Mouse (Mus musculus): ENCODE measurements around the gene Itih3.

The Itih3 gene

DNA sequence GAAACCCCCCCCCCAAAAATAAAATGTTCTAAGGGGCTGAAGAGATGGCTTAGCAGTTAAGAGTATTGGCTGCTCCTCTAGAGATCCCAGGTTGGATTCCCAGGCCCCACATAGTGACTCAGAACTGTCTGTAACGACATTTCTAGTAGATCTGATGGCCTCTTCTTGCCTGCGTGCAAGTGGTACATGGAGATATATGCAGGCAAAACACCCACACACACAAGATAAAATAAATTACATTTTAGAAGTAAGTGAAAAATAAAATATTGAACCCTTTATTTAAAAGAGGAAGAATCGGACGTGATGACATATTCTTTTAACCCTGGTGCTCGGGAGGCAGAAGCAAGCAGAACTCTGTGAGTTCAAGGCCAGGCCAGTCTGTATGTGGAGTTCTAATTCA is 20.9 kb downstream of the Itih3 start:
- no peak for DNase-seq (ENCODE audit: low read depth, low spot score)

DNA sequence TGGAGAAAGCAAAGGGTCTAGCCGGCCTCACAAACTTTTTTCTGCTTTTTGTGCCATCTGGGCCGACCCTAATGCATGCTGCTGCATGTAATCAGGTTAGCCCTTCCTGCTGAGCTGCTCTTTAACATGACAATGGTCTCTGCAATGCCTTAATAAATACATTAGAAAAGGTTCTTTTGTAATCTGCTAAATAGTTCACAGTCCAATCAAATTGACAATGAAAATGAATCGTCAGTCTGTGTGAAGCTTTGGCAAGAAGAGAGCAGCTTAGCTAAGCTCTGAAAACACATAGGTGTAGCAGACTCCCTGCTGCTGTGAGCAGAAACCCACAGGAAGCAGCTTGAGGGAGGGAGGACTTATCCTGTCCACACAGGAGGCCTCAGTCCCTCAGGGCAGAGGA is 23.6 kb downstream of the Itih3 start:
- DNase-seq (ENCODE audit: low read depth, low spot score), result no peak

DNA sequence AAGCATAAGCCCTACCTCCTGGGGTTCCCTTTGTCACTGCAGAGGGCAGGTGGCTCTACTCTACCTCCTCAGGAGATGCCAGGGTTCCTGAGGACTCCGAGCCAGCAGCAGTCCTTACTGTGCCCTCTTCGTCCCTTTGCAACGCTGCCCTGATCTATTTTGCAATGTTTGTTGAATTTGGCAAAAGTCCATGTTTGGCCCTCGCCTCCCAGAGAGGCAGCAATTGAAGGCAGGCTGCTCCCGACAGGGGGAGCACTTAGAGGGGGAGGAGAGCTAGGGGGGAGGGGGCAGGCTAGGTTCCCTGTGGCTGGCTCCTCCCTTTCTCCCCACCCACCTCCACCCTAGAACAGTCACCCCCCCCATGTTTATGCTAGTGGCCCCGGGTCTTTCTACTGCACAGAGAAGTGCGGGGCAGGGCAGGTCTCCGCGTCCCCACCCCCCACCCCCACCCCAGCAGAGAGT is 35.3 kb downstream of the Itih3 start:
- no peak for DNase-seq (ENCODE audit: low read depth, low spot score)

DNA sequence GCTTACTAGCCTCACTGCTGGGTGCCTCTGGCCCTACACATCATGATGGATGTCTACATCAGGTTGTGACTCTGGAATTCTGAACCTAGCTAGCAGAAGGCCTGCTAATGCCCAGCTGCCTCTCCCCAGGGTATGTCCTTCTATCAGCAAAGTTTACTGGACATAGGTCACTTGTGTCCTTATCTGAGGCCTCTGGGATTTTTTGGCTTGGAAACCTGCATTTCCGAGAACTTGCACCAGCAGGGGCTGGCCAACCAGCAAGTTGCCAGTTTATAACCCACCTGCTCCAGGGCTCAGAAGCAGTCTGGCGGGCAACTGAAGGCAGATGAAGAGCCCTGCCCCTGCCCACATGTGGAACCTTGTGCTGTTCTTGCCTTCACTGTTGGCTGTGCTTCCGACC is 37.4 kb downstream of the Itih3 start, which contains the start of gene Itih4:
Itih4 (plus strand) TSS at position 273 of the 400 bp plus-strand sequence.
- DNase-seq (ENCODE audit: low read depth, low spot score), result no peak

DNA sequence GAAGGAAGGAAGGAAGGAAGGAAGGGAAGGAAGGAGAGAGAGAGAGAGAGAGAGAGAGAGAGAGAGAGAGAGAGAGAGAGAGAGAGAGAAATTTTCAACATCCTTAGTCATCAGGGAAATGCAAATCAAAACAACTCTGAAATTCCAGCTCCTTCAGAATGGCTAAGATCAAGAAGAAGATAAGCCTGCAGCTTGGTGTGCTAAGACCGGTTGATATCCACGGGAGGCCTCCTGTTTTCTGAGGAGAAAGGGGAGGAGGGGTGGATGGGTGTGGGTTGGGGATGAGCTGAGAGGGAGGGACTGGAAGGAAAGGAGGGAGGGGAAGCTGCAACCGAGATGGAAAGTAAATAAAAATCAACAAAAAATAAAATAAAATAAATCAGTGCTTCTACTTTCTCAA is 38.3 kb downstream of the Itih3 start:
- no peak for DNase-seq (ENCODE audit: low read depth, low spot score)

DNA sequence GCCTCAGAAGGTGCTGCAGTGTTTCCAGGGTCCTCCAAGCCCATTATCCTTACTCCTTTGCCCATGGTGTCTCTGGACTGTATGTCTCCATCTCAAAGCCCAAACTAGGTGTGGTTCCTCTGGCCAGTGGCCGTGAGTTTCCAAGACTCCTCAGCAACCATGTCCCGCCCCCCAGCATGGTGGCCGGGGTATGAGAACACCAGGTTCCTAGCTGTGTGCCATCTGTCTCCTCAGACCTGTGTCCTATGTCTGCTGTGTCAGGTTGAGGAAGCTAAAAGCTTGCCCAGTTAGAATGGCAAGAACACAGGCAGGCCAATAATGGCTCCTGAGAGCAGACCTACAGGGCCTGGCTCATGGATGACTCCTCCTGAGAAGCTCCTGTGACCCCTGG is 41.8 kb downstream of the Itih3 start:
- no peak for DNase-seq (ENCODE audit: low read depth, low spot score)

DNA sequence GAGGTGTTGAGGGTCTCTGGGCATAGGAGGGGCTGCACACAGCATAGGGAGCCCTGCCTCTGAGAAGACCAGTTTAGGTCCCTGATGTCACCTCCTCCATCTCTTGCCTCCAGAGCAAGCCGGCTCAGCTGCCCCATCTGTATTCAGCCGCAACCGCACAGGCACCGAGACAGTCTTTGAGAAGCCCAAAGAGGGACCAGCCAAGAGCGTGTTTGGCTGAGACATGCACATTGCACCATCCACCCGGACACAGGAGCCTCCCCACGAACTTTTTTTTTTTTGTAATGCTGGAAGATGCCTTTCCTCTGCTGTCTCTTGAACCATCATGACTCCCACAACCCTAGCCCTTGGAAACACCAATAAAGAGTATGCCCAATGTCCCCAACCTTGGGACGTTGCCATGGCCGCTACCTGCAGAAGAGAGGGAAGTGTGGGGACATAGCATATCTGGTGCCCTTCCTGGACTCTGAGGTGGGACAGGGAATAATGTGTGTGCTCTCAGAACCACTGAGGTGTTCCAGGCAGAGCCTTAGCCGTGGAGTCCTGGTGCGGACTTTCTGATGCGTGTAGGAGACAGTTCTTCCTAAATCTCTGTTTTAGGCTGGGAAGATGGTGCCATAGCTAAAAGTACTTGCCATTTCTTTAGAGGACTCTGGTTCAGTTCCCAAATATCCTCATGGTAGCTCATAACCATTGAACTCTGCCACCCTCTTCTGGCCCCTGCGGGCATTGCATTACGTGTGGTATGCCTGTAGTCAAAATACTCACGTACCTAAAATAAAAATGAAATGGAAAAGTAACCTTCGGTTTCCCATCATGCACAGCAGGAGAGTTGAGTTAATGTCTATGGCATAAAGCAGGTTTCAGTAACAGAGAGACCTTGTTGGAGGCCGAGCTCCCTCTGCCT is 42.5 kb downstream of the Itih3 start:
- no peak for DNase-seq (ENCODE audit: low read depth, low spot score)

DNA sequence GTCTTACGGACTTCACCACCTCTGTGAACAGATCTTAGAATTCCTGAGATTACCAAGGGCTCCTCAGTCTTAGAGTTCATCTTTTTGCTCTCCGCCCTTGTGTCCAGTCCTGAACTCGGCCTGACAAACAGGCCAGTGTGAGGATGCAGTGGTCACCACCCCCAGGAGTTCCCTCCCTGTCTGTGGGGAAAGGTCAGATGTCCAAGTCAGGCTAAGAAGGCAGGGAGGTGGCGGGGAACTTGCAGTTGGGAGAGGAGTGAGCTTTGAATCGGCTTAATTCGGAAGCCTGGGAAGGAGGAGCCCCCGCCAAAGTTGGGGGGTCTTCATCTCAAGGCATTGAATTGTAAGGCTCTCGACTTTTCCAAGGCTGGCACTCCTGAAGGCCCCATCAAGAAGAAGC is 43.3 kb downstream of the Itih3 start:
- DNase-seq (ENCODE audit: low read depth, low spot score), result no peak

DNA sequence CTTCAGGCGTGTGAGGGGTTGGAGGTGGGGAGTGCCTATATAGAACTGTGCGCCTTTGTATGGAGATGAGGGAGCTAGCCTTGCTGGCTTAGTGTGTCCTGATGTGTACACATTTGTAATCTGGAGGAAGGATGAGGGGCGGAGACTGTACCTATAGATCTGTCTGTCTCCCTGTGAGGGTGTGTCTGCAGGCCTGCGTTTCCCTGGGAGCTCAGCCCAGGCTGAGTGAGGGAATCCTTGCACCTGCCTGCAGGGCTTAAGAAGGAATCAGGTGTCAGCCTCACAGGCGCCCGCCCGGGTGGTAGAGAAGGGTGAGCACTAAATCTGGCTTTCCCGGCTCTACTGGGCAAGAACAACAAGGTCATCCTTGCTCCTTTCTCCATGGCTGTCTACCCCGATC is 43.8 kb downstream of the Itih3 start:
- no peak for DNase-seq (ENCODE audit: low read depth, low spot score)

DNA sequence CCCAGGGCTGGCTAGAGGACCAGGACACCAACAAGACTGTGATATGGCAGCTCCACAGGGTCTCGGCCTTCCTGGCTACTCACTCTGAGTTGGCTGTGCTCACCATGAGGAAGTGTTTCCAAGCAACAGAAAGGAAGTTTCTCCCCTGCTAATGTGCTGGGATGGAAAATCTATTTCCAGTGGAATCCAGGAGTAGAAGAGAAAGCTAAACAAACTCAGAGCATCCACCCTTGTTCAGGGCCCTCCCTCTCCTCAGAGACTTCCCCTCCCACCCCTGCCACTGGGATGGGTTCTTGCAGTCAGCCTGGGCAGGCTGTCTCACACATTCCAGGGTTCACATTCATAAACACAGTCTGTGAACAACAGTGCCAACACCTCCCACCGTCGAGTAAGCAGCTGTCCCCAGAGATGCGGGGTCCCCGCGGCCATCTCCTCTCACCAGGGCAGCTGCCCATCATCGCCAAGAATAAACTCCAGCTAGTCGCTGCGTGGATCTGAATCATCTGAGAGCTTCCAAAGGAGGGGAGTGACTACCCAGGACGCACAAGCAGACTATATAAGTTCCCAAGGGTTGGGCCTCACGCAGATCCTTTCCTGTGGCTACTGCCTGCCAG is 44.5 kb downstream of the Itih3 start, which contains the start of gene Mustn1:
Mustn1 (plus strand) TSS at position 243 of the 614 bp plus-strand sequence.
- no peak for DNase-seq (ENCODE audit: low read depth, low spot score)

DNA sequence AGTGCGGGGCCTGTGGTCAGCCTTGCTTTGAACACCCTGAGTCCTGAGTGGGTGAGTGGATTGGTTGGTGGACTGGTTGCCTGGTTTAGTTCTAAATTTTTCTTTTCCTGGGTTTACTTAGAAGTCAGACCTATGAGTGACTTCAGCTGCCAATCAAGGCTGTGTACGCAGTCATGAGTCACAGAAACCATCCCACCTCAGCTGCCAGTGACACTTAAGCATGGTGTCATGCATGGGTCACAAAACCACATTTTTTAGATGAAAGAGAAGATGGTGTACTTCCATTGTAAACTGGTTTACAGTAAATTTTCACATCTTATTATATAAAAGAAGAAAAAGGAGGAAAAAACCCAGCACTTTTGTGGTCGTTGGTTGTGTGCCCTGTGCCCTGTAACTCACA is 45.7 kb downstream of the Itih3 start:
- DNase-seq (ENCODE audit: low read depth, low spot score), result no peak

DNA sequence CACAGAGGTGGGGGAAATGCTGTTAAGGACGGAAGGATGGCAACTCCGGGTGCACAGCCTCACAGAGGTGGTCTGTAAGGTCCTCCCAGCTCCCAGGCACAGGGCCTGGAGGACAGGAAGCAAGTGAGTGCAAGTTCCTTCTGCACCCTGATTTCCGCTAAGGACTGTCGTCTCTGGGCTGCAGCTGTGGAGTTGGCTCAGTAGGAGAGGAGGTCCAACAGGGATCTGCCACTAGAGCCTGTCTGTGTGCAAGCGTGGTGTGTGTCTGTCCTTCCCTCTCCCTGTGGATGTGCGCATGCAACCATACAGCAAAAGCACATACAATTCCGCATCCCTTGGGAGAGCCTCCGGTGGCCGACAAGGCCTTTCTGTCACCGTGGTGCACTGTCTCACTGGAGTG is 47.1 kb downstream of the Itih3 start:
- no peak for DNase-seq (ENCODE audit: low read depth, low spot score)

DNA sequence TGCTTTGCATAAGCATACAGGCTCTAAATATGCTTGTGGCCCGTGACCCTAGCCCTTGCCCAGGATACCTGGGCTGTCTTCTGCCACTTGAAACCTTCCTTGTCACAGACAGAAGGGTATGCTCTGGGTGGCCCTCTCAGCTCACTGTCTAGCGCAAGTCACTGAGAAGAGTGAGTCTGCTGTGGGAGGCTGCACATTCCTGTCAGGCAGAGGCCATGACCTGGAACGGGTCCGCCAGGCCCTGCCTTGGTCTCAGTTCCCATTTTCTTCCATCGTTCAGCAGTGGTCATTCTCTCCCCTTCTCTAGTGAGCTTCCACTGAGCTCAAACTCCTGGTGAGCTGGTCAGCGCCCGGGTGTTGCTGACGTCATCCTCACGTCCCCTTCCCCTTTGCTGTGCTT is 47.6 kb downstream of the Itih3 start:
- DNase-seq (ENCODE audit: low read depth, low spot score), result no peak

DNA sequence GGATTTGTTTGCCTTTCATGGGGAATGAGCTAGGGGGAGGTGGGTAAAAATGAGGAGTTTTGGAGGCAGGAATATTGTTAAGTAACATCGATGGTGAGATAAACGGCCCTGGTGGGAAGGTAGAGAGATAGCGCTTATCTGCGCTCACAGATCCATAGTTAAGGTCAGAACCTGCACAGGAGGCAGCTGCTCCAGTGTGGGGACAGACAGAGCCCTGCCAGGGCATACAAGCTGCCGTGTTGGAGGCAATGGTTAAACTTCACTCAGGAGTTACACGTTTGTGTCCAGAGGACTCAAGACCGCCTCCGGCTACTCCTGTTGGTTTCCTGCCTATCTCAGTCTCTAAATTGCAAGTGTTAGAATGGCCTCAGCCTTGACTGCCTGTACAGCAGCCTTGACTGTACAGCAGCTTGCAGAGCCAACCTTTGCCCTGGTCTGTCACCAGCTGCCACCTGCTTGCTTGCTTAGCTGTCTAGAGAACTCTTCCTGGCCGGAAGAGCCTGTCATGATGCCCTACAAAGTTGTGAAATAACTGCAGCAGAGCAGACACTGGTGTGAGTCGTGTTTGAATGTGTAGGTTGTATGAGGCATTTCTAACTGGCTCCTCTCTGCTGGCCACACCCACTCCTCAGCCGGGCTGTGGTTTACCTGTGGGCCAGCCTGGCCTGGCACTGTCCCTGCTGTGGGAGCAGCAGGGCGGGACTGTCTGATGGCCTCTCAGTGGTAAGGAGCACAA is 48.3 kb downstream of the Itih3 start:
- no peak for DNase-seq (ENCODE audit: low read depth, low spot score)

DNA sequence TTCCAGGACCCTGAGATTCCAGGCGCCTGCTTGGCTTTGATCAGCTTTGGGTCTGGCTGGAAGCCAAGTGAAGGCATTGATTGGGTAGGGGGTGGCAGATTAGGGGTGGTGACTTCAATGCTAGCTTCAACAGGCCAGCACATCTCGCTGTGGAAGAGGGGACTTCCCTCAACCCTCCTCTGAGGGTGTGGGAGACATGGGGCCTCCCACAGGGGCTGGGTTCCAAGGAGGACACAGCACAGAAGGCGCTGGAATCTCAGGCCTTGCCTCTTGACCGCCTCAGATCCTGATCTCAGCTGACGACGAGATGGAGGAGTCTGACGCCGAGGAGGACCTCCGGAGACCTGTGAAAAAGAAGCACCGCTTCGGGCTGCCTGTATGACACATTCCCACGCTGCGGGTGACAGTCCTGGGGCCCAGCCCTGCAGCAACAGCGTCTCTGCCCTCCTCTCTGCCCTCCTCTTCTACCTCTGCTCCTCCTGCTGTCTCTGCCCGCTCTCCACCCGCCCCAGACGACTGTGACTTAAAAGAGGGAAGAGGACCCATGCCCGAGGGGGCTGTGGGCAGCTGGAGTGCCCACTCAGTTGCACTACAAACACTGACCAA is 49.4 kb downstream of the Itih3 start:
- no peak for DNase-seq (ENCODE audit: low read depth, low spot score)

DNA sequence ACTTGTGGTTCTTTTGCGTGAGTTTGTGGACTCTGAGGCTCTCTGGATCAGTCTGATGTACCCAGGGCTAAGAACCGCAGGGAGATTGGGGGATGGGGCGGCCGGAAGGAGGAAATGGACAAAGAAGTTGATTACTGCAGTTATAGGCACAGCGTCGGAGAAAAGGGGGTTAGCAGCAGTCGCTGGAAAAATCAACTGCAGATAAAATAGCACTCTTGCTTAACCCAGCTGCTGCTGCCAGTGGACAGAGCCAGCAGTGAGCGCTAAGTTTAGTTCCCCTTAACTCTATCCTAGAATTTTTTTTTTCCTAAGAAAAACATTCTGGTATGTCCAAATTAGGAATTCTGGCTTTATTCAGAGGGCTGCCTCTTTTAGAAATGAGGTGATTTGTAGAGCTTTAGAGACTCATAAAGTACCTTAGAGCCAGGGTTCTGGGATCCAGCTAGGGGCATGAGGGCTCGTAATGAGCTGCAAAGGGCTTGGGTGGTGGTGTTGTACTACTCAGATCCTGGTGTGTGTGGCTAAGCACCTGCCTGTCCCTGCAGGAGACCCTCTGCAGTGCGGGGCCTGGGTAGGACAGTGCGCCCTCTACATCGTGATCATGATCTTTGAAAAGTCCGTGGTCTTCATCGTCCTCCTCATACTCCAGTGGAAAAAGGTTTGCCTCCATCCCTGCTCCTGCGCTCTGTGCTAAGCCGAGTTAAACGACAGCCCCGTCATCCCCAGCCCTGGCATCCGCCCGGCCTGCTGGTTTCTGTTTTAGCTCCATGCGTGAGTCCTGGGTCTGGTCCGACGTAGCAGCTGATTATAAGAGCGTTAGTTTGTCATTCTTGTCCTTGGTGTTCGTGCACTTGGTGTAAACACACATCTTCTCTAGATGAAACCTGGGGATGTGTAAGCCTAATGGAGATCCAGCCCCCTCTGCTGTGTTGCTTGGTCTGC is 53.1 kb downstream of the Itih3 start:
- DNase-seq (ENCODE audit: low read depth, low spot score), result no peak

DNA sequence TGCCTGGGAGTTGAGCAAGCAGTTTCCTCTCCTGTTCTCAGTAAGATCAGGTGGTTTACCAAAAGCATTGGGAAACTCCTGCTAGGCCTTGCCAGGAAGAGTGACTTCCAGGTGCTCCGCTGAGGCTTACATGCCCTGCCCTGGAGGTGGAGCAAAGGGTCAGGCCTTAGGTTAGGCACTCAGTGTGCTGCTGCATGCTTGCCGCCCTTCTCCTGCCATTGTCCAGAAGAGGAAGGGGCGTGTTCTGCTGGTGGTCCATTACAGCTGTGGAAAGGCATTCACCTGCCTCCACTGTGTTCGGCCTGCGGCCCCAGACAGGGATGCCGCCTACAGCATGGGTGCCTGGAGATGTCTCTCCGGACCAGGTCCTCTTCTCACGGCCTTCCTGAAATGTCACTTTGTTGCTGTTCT is 54.2 kb downstream of the Itih3 start:
- DNase-seq (ENCODE audit: low read depth, low spot score), result no peak

DNA sequence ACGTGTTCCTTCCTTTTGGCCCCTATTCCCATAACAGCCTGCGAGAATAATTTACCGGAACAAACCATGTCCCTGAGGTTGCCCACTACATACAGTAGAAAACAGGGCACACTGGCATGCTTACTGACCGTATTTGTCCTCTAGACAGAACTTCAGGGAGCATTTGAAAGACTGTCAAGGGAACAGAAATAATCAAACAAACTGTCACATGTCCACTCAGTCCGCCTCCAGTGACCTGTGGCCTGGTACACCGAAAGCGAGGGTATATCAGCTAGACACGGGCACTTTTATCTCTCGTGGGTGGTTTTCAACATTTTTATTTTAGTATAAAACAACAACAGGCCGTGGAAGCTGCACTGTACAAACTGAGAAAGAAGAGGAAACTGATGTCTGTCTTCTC is 54.7 kb downstream of the Itih3 start:
- DNase-seq (ENCODE audit: low read depth, low spot score), result no peak

DNA sequence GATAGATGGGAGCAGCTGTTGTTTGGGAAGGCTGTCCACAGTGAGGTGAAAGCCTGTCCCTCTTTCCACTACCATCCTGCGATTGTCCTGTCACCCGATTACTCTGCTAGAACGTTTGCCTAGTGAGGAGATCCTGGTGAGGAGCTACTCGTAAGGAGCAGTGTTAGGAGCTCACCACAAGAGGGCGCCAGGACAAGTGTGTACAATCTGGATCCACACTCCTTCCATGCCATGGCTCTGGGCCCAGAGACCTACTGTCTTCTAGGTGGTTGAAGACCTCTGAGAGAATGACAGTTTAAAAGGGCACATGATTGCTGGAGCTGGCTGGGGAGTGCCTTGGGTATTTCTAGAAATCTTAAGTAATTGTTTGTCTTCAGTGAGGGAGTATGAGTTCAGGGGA is 56.5 kb downstream of the Itih3 start:
- peak; percentile 48 for DNase-seq (ENCODE audit: low read depth, low spot score)

DNA sequence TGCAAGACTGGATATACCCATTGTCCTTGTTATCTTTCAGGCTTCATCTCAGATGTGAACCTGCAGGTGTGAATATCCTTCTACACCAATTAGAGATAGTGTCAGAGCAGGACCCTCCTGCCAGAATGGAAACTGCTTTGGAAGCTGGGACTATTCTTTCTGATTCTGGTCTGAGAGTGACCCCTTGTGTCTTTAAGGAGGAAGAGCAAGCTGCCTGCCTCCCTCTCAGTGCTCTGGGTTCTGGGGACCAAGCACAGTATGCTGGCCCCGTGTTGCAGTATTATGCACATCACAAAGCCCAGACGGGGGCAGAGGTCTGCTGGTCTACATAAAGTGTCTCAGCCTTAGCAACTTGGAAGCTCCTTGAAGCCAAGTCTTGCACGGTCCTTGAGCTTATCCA is 58.2 kb downstream of the Itih3 start:
- DNase-seq (ENCODE audit: low read depth, low spot score), result no peak

DNA sequence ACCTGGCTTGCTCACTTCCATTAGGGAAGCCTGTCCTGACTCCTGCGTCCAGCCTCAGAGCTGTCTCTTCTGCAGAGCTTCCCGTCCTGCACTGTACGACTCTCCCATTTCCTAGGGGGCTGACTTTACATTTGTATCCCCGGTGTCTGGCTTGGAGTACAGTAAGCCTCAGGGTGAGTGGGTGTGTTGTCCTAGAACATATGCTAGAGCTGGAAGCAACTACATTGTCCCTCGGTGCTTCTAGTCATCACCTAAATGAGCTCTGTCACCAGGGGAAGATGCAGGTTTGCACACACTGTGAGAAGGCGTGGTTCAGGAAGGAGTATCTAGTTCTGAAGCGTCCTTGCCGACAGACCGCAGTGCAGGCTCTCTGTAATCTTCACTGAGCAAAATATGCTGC is 61.2 kb downstream of the Itih3 start:
- DNase-seq (ENCODE audit: low read depth, low spot score), result no peak
